Mouse (Mus musculus) midbrain, embryonic 16.5 days (tissue): ENCODE measurements at regions not wholly inside any gene's neighbourhood (a gene's known extent, or its start where the extent isn't known, plus 50 kb on each side); places are given as distances from the start of the nearest gene placed in this dataset.

ENCODE experiments used
- ATAC-seq: fragments of 200-750 bp; cut with Nextera tagmentation; 2 replicates; pipeline ENCODE4 v1.8.0; 2017; ENCODE audit warnings: moderate TSS enrichment
- H3K27ac ChIP-seq: fragments of 300-500 bp; sonication (generic); 2 replicates; pipeline ENCODE4 v1.5.1; 2014; ENCODE audit warnings: mild to moderate bottlenecking, low read length, mixed read lengths
- H3K27me3 ChIP-seq: fragments of 300-500 bp; sonication (generic); 2 replicates; pipeline ENCODE4 v1.6.1; 2014; ENCODE audit warnings: low read depth, low read length, mixed read lengths; ENCODE audit not compliant: control insufficient read depth, insufficient read depth
- H3K36me3 ChIP-seq: fragments of 300-500 bp; sonication (generic); 2 replicates; pipeline ENCODE4 v1.6.1; 2014; ENCODE audit warnings: mild to moderate bottlenecking, low read length, moderate library complexity, mixed read lengths; ENCODE audit not compliant: control insufficient read depth, insufficient read depth
- H3K4me1 ChIP-seq: fragments of 300-500 bp; sonication (generic); 2 replicates; pipeline ENCODE4 v1.6.1; 2014; ENCODE audit warnings: mild to moderate bottlenecking, low read length, mixed read lengths; ENCODE audit not compliant: control insufficient read depth, insufficient read depth
- H3K4me2 ChIP-seq: fragments of 300-500 bp; sonication (generic); 2 replicates; pipeline ENCODE4 v1.6.1; 2014; ENCODE audit warnings: mild to moderate bottlenecking, low read length, mixed read lengths
- H3K4me3 ChIP-seq: fragments of 300-500 bp; sonication (generic); 2 replicates; pipeline ENCODE4 v1.5.1; 2014; ENCODE audit warnings: low read depth, mild to moderate bottlenecking, low read length, moderate library complexity, mixed read lengths
- H3K9ac ChIP-seq: fragments of 300-500 bp; sonication (generic); 2 replicates; pipeline ENCODE4 v1.6.1; 2014; ENCODE audit warnings: low read depth, low read length, mixed read lengths
- H3K9me3 ChIP-seq: fragments of 300-500 bp; sonication (generic); replicated peaks from 2 replicates; pipeline ENCODE4 v1.6.1; 2014; ENCODE audit warnings: mild to moderate bottlenecking, low read length, mixed read lengths; ENCODE audit not compliant: control insufficient read depth, poor library complexity, severe bottlenecking
- WGBS: fragments of 180-500 bp; shearing (Covaris S2); extraction: QIAGEN DNeasy Blood & Tissue Kit; methylation state at CpG from one replicate; pipeline ENCODE4 v1.1.7; 2014; 5-methylcytosine and 5-hydroxymethylcytosine counted together

- H3K4me3 ChIP-seq = no peak overlapping the region
- H3K36me3 ChIP-seq = no peaks in the 10 kb centered on the region
- no peaks in the 10 kb centered on the region for H3K9me3 ChIP-seq
- peak; percentile 82 for ATAC-seq
- no peak overlapping the region for H3K9ac ChIP-seq
- no peaks in the 10 kb centered on the region for H3K27me3 ChIP-seq
- WGBS = 20% methylated on average over 4 of the region's 4 CpGs
- H3K27ac ChIP-seq = no peak overlapping the region
- no peak overlapping the region for H3K4me2 ChIP-seq
- peaks cover 24% of the 10 kb centered on the region for H3K4me1 ChIP-seq
Observed at GRCm38 (mm10) chr3:40120298-40120875, 410.7 kb upstream of the Intu start.

GRCm38 (mm10) chr3:40123558-40124236 is 407.4 kb upstream of the Intu start:
- Histone ChIP-seq H3K9ac (no peak overlapping the region), H3K4me3 (no peak overlapping the region), H3K36me3 (no peaks in the 10 kb centered on the region), H3K9me3 (no peaks in the 10 kb centered on the region), H3K27me3 (no peaks in the 10 kb centered on the region), H3K27ac (no peak overlapping the region), H3K4me2 (no peak overlapping the region), H3K4me1 (peaks cover 17% of the 10 kb centered on the region)
- no peak for ATAC-seq
- 39% methylated on average over 9 of the region's 9 CpGs for WGBS

GRCm38 (mm10) chr3:40126903-40127302 is 404.2 kb upstream of the Intu start:
- 96% methylated on average over 2 of the region's 2 CpGs for WGBS
- Histone ChIP-seq H3K4me3 (no peak overlapping the region), H3K9ac (no peak overlapping the region), H3K4me2 (no peak overlapping the region), H3K27me3 (no peaks in the 10 kb centered on the region), H3K4me1 (no peaks in the 10 kb centered on the region), H3K27ac (no peak overlapping the region), H3K36me3 (no peaks in the 10 kb centered on the region), H3K9me3 (no peaks in the 10 kb centered on the region)
- no peak for ATAC-seq

GRCm38 (mm10) chr3:40130858-40131584 is 400.1 kb upstream of the Intu start:
- ATAC-seq = no peak
- Histone ChIP-seq H3K27ac (no peak overlapping the region), H3K9ac (no peak overlapping the region), H3K4me3 (no peak overlapping the region), H3K4me2 (no peak overlapping the region), H3K4me1 (no peaks in the 10 kb centered on the region), H3K27me3 (no peaks in the 10 kb centered on the region), H3K36me3 (no peaks in the 10 kb centered on the region), H3K9me3 (no peaks in the 10 kb centered on the region)
- WGBS = 90% methylated on average over 8 of the region's 8 CpGs

- H3K4me3 ChIP-seq = no peak overlapping the region
- H3K27me3 ChIP-seq = no peaks in the 10 kb centered on the region
- H3K9me3 ChIP-seq = no peaks in the 10 kb centered on the region
- H3K9ac ChIP-seq = no peak overlapping the region
- no peak for ATAC-seq
- H3K4me1 ChIP-seq = no peaks in the 10 kb centered on the region
- no peak overlapping the region for H3K4me2 ChIP-seq
- H3K36me3 ChIP-seq = no peaks in the 10 kb centered on the region
- 88% methylated on average over 5 of the region's 5 CpGs for WGBS
- H3K27ac ChIP-seq = no peak overlapping the region
Observed at GRCm38 (mm10) chr3:40138671-40139070, 392.4 kb upstream of the Intu start.

GRCm38 (mm10) chr3:40142229-40142628 is 388.9 kb upstream of the Intu start:
- Histone ChIP-seq H3K4me3 (no peak overlapping the region), H3K27me3 (no peaks in the 10 kb centered on the region), H3K36me3 (no peaks in the 10 kb centered on the region), H3K27ac (no peak overlapping the region), H3K9ac (no peak overlapping the region), H3K4me1 (no peaks in the 10 kb centered on the region), H3K9me3 (no peaks in the 10 kb centered on the region; the same call in 1 of the 2 replicates), H3K4me2 (no peak overlapping the region)
- no peak for ATAC-seq
- WGBS = 88% methylated on average over 5 of the region's 5 CpGs

- H3K9ac ChIP-seq = no peak overlapping the region
- no peak for ATAC-seq
- no peak overlapping the region for H3K4me2 ChIP-seq
- WGBS = 66% methylated on average over 6 of the region's 6 CpGs
- no peaks in the 10 kb centered on the region for H3K4me1 ChIP-seq
- no peak overlapping the region for H3K27ac ChIP-seq
- H3K27me3 ChIP-seq = no peaks in the 10 kb centered on the region
- H3K36me3 ChIP-seq = no peaks in the 10 kb centered on the region
- H3K4me3 ChIP-seq = no peak overlapping the region
- no peaks in the 10 kb centered on the region for H3K9me3 ChIP-seq
Observed at GRCm38 (mm10) chr3:40158631-40159030, 372.5 kb upstream of the Intu start.

- no peaks in the 10 kb centered on the region for H3K27me3 ChIP-seq
- no peak overlapping the region for H3K27ac ChIP-seq
- H3K4me2 ChIP-seq = no peak overlapping the region
- 62% methylated on average over 9 of the region's 9 CpGs for WGBS
- no peak for ATAC-seq
- H3K4me3 ChIP-seq = no peak overlapping the region
- H3K9ac ChIP-seq = no peak overlapping the region
- H3K9me3 ChIP-seq = no peaks in the 10 kb centered on the region
- no peaks in the 10 kb centered on the region for H3K4me1 ChIP-seq
- H3K36me3 ChIP-seq = no peaks in the 10 kb centered on the region
Observed at GRCm38 (mm10) chr3:40159591-40160145, 371.4 kb upstream of the Intu start.

GRCm38 (mm10) chr3:40164181-40164580 is 366.9 kb upstream of the Intu start:
- Histone ChIP-seq H3K9ac (no peak overlapping the region), H3K27me3 (no peaks in the 10 kb centered on the region), H3K36me3 (no peaks in the 10 kb centered on the region), H3K4me1 (no peaks in the 10 kb centered on the region), H3K9me3 (no peaks in the 10 kb centered on the region), H3K4me2 (no peak overlapping the region), H3K27ac (no peak overlapping the region), H3K4me3 (no peak overlapping the region)
- 81% methylated on average over 1 of the region's 1 CpGs for WGBS
- no peak for ATAC-seq
